Mouse (Mus musculus) embryonic stem cell, embryonic (primary cell): ENCODE measurements at regions not wholly inside any gene's neighbourhood (a gene's known extent, or its start where the extent isn't known, plus 50 kb on each side); places are given as distances from the start of the nearest gene placed in this dataset.

Source experiments
- CTCF ChIA-PET, 4 experiments: fragments of 300-600 bp in 2 of 4; fragments of 350-600 bp in 2 of 4; sonication (Branson Sonifier 250); formaldehyde crosslinking; loops; one replicate each; lab custom pipeline; 2022; ENCODE audit warnings: inconsistent platforms in 2 of 4; lab: Charles Lee
- POLR2A ChIA-PET, 4 experiments: fragments of 300-600 bp in 2 of 4; fragments of 350-600 bp in 2 of 4; sonication (Branson Sonifier 250); formaldehyde crosslinking; loops; one replicate each; lab custom pipeline; 2022; ENCODE audit warnings: antibody characterized with exemption in 4 of 4, inconsistent platforms in 1 of 4; lab: Charles Lee

DNA sequence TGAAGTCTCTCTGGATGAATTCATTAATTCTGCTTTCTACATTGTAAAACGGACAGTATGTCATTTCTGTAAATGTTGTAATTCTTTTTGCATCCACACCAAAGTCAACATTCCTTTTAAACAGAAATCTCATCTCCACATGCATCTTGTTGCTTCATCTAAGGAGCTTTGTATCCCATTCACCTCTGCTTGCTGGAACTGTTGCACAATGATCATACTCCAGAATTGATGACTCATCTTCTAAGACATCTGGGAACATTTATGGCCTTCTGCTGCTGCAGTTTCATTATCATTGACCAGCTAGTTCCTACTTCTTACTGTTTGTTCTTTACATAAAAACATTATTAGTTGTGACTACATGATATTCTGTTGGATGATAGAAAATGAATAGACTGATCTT lies 1926.9 kb upstream of the Gm38303 start:
- POLR2A ChIA-PET = no interaction called here
- CTCF ChIA-PET = no interaction called here

DNA sequence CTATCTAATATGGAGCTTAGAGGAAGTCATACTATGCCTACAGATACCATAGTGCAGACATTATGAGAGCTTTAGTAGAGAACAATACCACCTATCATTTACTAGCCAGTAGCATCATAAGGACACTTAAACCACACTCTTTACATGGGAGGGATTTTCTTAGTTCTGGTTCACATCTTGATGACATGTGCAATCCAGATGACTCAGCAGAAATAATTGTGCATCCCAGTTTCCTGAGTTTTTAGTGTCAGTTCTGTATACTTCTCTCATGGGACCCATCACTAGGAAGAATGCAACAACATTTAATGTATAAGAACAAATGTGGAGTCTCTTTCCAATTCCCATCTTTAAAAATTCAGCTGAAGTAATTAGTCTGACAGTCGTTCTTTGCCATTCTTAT lies 1922.2 kb upstream of the Gm38303 start:
- ChIA-PET CTCF (no interaction called here), POLR2A (no interaction called here)

DNA sequence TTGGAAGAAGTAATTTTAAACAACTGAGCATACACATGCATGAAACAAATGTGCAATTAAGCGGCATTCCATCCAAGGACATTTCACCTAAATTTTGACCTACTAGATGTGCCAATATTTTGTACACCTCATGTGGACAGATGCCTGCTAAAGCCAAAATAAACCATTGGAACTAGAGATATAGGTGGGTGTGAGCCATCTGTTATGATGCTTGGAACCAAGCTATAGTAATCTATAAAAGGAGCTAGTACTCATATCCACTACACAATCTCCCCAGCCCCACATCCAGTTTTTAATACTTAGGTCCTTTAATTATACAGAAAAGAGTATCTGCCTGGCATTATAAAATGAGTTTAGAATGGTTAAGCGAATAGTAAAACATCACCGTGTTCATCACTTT lies 1910.7 kb upstream of the Gm38303 start:
- ChIA-PET POLR2A (interaction anchor here in 1 of 4 experiments (0.6 kb wide), 1 partner anchor 1699 kb away, joined by 3 read pairs; no protein-coding TSS in a partner anchor), CTCF (no interaction called here)

DNA sequence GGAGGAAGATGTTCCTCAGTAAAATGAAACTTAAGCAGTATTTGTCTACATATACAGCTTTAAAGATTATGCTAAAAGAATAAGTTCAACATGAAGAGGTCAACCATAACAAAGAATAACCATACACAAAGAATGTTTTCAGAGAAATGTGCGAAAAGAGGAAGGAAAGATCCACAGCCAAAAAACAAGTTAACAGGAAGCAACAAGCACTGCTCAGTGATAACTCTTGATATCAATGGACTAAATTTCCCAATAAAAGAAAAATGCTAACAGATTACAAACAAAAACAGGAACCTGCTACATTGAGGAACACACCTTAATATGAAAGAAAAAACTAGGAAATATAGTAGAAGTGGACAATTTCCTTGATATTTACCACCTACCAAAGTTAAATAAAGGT lies 1905.5 kb upstream of the Gm38303 start:
- CTCF ChIA-PET = no interaction called here
- POLR2A ChIA-PET = no interaction called here

DNA sequence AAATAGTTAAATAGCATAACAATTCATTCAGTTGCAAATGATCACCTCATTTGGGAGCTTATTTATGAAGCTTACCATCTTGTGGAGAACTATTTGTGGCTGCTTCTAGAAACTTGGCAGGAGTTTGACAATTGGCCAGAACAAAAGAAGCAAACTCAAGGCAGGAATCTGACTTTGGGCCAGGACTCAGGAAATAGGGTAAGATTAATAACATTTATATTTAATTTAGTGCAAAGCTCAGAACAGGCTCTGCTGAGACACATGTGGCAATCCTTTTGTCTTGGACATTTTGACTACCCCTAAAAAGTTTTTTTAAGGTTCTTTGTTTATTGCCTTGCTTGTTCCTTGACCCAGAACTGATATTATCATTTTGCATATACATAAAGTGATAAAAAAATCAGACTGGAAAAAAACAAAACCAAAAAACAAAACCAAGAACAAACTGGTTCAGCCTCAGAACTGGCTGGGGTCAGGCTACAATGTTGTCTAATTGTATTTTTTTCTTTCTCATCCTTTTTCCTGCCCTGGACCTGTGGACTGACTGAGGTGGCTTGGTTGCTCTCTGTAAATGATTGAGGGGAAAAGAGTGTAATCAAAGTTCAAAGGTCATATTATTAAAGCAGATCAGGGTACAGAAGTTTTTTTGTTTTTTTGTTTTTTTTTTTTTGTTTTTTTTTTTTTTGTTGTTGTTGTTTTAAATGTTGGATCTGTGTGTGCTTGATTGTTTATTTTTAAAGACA lies 1892.4 kb upstream of the Gm38303 start:
- ChIA-PET CTCF (no interaction called here), POLR2A (no interaction called here)

DNA sequence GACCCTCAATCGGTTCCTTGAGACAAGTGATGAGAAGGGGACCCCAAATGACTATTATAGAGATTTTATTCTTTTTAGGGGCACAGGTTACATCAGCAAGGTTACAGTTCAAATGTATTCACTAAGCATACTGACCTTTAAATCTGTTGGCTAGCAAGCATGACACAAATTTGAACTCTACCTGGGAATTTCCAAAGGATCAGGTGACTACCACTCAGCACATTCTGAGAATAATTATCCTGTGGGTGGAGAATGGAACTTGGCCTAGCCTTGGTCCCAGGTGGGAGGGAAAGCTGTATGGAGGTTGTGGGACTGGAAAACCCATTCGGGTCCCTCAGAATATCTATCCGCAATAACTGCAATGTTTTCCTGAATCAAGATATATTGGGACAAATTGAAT lies 1891.3 kb upstream of the Gm38303 start:
- ChIA-PET CTCF (no interaction called here), POLR2A (no interaction called here)

DNA sequence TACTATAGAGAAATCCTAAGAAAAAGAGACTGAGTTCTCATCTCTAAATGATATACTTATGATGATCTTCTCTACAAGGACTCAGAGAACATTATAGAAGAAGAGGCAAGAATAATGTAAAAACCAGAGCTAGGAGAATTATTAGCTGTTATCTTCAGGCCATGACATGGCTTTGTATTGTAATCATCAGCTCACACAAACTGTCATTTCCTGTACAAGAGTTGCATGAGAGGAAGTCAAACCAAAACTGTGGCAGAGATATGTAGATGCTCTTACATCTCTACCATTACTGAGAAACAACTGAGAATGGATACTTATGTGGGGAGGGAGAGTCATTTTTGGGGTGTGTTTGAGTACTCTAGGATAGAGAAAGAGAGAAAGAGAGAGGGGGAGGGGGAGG lies 1889.4 kb upstream of the Gm38303 start:
- POLR2A ChIA-PET = no interaction called here
- CTCF ChIA-PET = no interaction called here

DNA sequence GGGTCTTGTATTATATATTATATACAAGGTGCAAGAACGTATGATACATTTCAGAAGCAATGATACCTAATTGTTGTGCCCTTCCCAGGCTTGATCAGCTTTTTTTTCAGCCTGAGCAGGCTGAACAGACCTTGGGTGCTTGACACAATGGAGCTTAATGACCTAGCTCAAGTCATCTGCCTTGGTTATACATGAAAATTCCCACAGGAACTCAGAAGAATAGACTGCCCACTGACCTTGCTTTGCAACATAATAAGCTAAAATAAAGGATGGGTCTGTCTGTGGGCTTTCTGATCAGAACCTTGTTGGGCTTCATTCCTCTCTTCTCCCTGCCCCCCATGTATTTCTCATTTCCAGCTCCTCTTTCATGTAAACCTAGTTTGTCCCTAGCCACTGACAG lies 1880.6 kb upstream of the Gm38303 start:
- ChIA-PET POLR2A (interaction anchor here in 1 of 4 experiments (0.5 kb wide), 1 partner anchor 69 kb away, joined by 3 read pairs; no protein-coding TSS in a partner anchor), CTCF (no interaction called here)

DNA sequence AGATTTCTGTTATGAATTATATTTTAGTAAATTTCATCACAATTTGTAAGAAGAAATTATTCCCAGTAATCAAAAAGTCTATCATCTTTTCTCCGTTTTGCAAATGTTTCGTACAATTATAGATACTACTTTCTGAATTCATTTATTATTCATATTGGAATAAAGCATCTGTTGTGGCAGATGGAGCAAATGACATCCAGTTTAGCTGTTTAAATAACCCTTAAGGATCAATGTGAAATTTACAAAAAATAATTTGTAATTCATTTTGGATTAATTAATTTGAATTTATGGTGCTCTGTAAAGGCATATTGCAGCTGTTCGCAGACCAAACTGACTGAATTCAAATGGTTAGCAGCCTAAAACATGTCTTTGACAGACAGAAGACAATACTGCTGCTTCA lies 1879.3 kb upstream of the Gm38303 start:
- POLR2A ChIA-PET = no interaction called here

DNA sequence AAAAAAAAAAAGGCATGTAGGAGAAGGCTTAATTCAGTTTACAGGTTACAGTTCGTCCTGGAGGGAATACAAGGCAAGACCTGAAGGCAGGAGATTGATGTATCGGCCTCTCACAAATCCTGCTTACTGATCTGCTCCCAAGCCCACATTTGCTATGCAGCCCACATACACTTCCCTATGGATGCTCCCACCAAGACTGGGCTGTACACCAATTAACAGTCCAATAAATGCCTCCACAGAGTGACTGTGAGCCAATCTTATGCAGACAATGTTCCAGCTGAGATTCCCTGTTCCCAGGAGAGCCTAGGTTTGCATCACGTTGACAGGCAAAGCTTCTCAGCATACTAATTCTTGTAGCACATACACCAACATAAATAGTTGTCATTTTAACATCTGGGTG lies 1837.9 kb upstream of the Gm38303 start:
- ChIA-PET POLR2A (no interaction called here), CTCF (no interaction called here)

More for the DNA sequence above, 1879.3 kb upstream of the Gm38303 start:
- CTCF ChIA-PET = no interaction called here

DNA sequence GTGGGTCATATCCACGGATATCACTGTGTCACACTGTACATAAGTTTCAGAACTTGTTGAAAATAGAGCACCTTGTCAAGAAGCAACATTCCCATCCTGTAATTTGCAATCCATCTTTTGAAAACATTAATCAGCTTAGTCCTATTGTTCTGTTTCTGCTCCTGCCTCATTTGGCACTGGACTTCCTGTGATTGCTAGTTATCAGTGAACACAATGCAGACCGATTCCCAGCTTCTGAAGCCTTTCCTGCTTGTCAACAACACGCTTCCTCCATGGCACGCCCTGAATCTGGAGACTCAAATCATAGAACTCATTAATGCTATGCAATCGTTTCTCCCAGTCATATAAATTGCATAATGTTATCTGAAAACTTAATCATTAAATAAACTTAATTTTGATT lies 1815.8 kb upstream of the Gm38303 start:
- CTCF ChIA-PET = interaction anchor here in 1 of 4 experiments (0.6 kb wide), 1 partner anchor 10 kb away, joined by 5 read pairs; no protein-coding TSS in a partner anchor

More for the DNA sequence above, 1815.8 kb upstream of the Gm38303 start:
- POLR2A ChIA-PET = no interaction called here
